Mouse (Mus musculus) gastrocnemius, postnatal 25 days (tissue): ENCODE results near the gene Slc16a6. TPM values are rescaled to one million over a fixed set of nuclear protein-coding genes. Genes with fewer than 3 reads are reported as not detected.

Experiments
- DNase-seq: peaks from one replicate; pipeline ENCODE4 v3.0.0; 2022
- microRNA-seq, 2 experiments: library from miRNA; unstranded; fragments of <30 nt; microRNA quantifications; one replicate each; pipeline ENCODE4 v1.2.0; 2021; ENCODE audit warnings: borderline replicate concordance in 2 of 2
- total RNA-seq, 2 experiments: library from RNA; stranded (reverse); gene quantifications; 1 replicate in 1 of 2; 2 replicates in 1 of 2; pipeline ENCODE4 v1.2.3; 2021

The Slc16a6 gene
- total RNA-seq, 2 experiments from 2014 or later: 7.0 to 11.5 TPM

- DNase-seq: no peak
These were observed 58.6 kb downstream of the Slc16a6 start for GRCm38 (mm10) chr11:109414802-109415201.

- DNase-seq: no peak
These were observed 59.8 kb downstream of the Slc16a6 start, which contains the start of gene 9930022D16Rik for GRCm38 (mm10) chr11:109413617-109414016. 9930022D16Rik (plus strand) TSS chr11:109413917.

- no peak for DNase-seq
These were observed 63.0 kb downstream of the Slc16a6 start for GRCm38 (mm10) chr11:109410197-109410980.

- DNase-seq: no peak
These were observed 67.0 kb downstream of the Slc16a6 start for GRCm38 (mm10) chr11:109406431-109406830.

Small RNAs within 50 kb of the gene (microRNA-seq; reads per million reads assigned to microRNA genes)
- gene Gm25540: 0 reads per million in 2 experiments

Other genes with a start within 250 kb of the Slc16a6 start
- gene Rgs9, start 175.5 kb downstream of the Slc16a6 start, total RNA-seq: under 1 TPM in 1 of 2 experiments, not detected in 1; 0.19 TPM
- 10 to 100 TPM; 24.2 to 25.3 TPM for gene Gna13, start 110.8 kb downstream of the Slc16a6 start, total RNA-seq
- not detected for gene 9930022D16Rik, start 59.7 kb downstream of the Slc16a6 start, total RNA-seq
- 10 to 100 TPM; 54.0 to 63.0 TPM for gene Amz2, start 47.7 kb downstream of the Slc16a6 start, total RNA-seq
- gene Arsg, start 224 bp downstream of the Slc16a6 start, total RNA-seq: 1 to 10 TPM; 2.6 to 4.7 TPM
- 10 to 100 TPM; 59.7 to 64.9 TPM for gene Wipi1, start 138.4 kb upstream of the Slc16a6 start, total RNA-seq
- 100 to 1,000 TPM; 136 to 142 TPM for gene Prkar1a, start 175.8 kb upstream of the Slc16a6 start, total RNA-seq
- 1 to 10 TPM; 2.1 to 3.0 TPM for gene Fam20a, start 248.7 kb upstream of the Slc16a6 start, total RNA-seq